Mouse (Mus musculus): ENCODE data around the gene Wrb. TPM values are rescaled to one million over a fixed set of nuclear protein-coding genes. Genes with fewer than 3 reads are reported as not detected.

Wrb gene
- polyA plus RNA-seq, 1 experiment from 2014 or later = 197 TPM

- Histone ChIP-seq H3K4me3 (replicated peaks; ENCODE audit: low read length) (no peak overlapping the region), H3K36me3 (ENCODE audit: control insufficient read depth, insufficient read depth) (no peaks in the 10 kb centered on the region), H3K4me1 (replicated peaks; ENCODE audit: control insufficient read depth, insufficient read depth, low read length) (peaks cover 5% of the 10 kb centered on the region), H3K4me2 (ENCODE audit: low read length) (no peak overlapping the region), H3K9ac (replicated peaks; ENCODE audit: low read depth, low read length) (no peak overlapping the region), H3K27ac (ENCODE audit: low read length) (no peak overlapping the region), H3K9me3 (ENCODE audit: control insufficient read depth, low read length) (no peaks in the 10 kb centered on the region), H3K27me3 (replicated peaks; ENCODE audit: control insufficient read depth, insufficient read depth, low read length) (no peaks in the 10 kb centered on the region)
- WGBS = 86% methylated on average over 11 of the region's 11 CpGs
- no peak for ATAC-seq
Measured at GRCm38 (mm10) chr16:96201485-96202232, 56.5 kb downstream of the Wrb start.

Other genes starting within 250 kb of the Wrb start
- gene Psmg1, start 154.4 kb upstream of the Wrb start, polyA plus RNA-seq (2015; fragmentation: Nextera tagmentation; extraction: Ambion mirVana) = 62.0 and 65.8 TPM in 2 replicates
- gene Brwd1, start 62.9 kb upstream of the Wrb start, polyA plus RNA-seq (2015; fragmentation: Nextera tagmentation; extraction: Ambion mirVana) = 218 and 229 TPM in 2 replicates
- gene Hmgn1, start 17.7 kb upstream of the Wrb start, polyA plus RNA-seq (2015; fragmentation: Nextera tagmentation; extraction: Ambion mirVana) = 432 and 519 TPM in 2 replicates
- gene Lca5l, start 46.9 kb downstream of the Wrb start, polyA plus RNA-seq (2015; fragmentation: Nextera tagmentation; extraction: Ambion mirVana) = 0.76 and 1.2 TPM in 2 replicates
- 1.0 and 2.1 TPM in 2 replicates for gene Sh3bgr, start 55.0 kb downstream of the Wrb start, polyA plus RNA-seq (2015; fragmentation: Nextera tagmentation; extraction: Ambion mirVana)
- gene B3galt5, start 90.4 kb downstream of the Wrb start, polyA plus RNA-seq (2015; fragmentation: Nextera tagmentation; extraction: Ambion mirVana) = 1.5 and 2.2 TPM in 2 replicates